Mouse (Mus musculus) adrenal gland (tissue): ENCODE measurements around the gene Nampt.

Source experiments
- intact Hi-C: fragments of 180-260 bp; cut with DNase I; formaldehyde crosslinking; loops from one replicate; pipeline ENCODE4 v1.15.1; 2025

Gene Nampt

DNA sequence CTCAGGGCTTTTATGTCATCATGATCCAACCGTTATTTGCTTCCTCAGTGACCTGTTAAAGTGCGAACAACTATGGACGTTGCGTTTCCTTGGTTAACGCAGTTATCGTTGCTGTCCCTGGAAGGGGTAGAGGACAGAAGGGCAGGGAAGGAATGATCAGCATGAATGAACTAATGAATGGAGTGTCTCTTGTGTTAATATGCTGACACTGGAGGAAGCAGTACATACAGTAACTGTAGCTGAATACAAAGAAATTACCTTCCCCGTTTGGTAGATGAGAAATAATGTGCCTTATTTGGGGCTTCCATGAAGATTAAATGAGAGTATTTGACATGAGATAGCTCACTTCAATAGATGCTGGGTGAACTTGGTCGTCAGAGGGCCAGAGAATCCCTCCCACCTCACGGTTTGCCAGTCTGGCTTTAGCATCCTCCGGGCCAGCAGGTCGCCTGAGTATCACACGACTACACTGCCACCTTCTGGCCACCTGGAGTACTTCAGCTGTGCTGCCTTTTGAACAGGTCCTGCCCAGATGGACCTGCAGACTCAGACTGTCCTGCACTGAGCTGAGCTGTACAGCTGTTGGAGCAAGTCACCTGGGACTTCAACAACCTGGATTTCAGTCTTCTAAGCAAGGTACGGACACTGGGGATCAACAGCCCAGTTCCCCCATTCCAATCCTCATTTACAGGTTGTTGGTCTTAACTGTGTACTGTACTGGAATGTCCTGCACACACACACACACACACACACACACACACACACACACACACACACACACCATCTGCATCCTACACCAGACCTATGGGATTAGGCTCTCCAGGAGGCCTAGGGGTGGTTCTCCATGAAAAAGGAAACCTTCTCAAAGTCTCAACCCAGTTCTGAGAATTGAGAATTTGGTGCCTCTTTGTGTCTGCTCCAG, 78.1 kb downstream of the Nampt start:
- intact Hi-C loops: loop anchor here (1.0 to 5.0 kb wide), 3 partner anchors 65 to 605 kb away; no protein-coding TSS in a partner anchor

DNA sequence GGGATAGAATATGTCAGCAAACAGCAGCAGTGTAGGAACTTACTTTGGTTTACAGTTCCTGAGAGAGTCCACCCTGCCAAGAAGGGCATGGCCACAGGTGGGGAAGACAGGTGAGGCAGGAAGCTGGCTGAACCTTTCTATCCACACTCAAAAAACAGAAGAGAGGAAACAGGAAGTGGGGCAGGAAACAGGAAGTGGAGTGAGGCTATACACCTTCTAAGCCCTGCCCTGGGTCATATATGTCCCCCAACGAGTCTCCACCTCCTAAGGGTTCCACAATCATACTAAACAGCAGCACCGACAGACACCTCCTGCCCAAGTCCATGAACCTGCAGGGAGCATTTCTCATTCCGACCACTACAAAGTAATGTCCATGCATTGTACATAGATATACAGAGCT, 81.7 kb downstream of the Nampt start:
- intact Hi-C loops: no loop called here
